Mouse (Mus musculus) left cerebral cortex, adult 18-20 months (tissue): ENCODE measurements around the gene Atp6v0a1. TPM values are rescaled to one million over a fixed set of nuclear protein-coding genes. Genes with fewer than 3 reads are reported as not detected.

ENCODE experiments used
- DNase-seq, 2 experiments: peaks; one replicate each; pipeline ENCODE4 v3.0.0; 2021 to 2022; ENCODE audit warnings: low spot score in 2 of 2, mixed read lengths in 1 of 2
- long read RNA-seq, 2 experiments: library from polyadenylated mRNA; stranded (forward); transcript quantifications; one replicate each; pipeline ENCODE4 v2.0.0; 2021
- total RNA-seq, 2 experiments: library from RNA; stranded (reverse); gene quantifications; 2 replicates each; pipeline ENCODE4 v1.2.3; 2021

Atp6v0a1 gene
- 100 to 1,000 TPM; 423 to 445 TPM for total RNA-seq
- long read RNA-seq, experiment 1, full-length matches to known transcripts, result 32 of 154 reads
- long read RNA-seq, experiment 1, partial matches to known transcripts, result 34 of 154 reads
- long read RNA-seq, experiment 1, other reads (novel, unspliced or antisense), result 88 of 154 reads
- long read RNA-seq, experiment 2, full-length matches to known transcripts, result 35 of 101 reads
- long read RNA-seq, experiment 2, partial matches to known transcripts, result 21 of 101 reads
- long read RNA-seq, experiment 2, other reads (novel, unspliced or antisense), result 45 of 101 reads

GRCm38 (mm10) chr11:101009046-101009887, at the start of gene Atp6v0a1:
TSS of gene Atp6v0a1 (plus strand) at chr11:101009452.
- DNase-seq, result peak; percentile 97 to 98

GRCm38 (mm10) chr11:100959464-100959810, 49.8 kb upstream of the Atp6v0a1 start:
- DNase-seq, result peak; percentile 47 to 58

- no peak for DNase-seq
Observed at GRCm38 (mm10) chr11:100959826-100960225, 49.4 kb upstream of the Atp6v0a1 start.

GRCm38 (mm10) chr11:100960540-100960939, 48.7 kb upstream of the Atp6v0a1 start:
- peak; percentile 29 to 50 for DNase-seq

- no peak for DNase-seq
Observed at GRCm38 (mm10) chr11:100962371-100962911, 46.8 kb upstream of the Atp6v0a1 start.

GRCm38 (mm10) chr11:100963647-100964046, 45.6 kb upstream of the Atp6v0a1 start:
- no peak for DNase-seq

GRCm38 (mm10) chr11:100964180-100964579, 45.1 kb upstream of the Atp6v0a1 start:
- no peak for DNase-seq

- DNase-seq, result no peak
Observed at GRCm38 (mm10) chr11:100964901-100965542, 44.2 kb upstream of the Atp6v0a1 start.

- no peak for DNase-seq
Observed at GRCm38 (mm10) chr11:100965760-100966159, 43.5 kb upstream of the Atp6v0a1 start.

- DNase-seq, result no peak
Observed at GRCm38 (mm10) chr11:100967376-100967775, 41.9 kb upstream of the Atp6v0a1 start.

GRCm38 (mm10) chr11:100967881-100968420, 41.3 kb upstream of the Atp6v0a1 start:
- no peak for DNase-seq

- DNase-seq, result no peak
Observed at GRCm38 (mm10) chr11:100968501-100968900, 40.8 kb upstream of the Atp6v0a1 start.

GRCm38 (mm10) chr11:100969189-100969743, 40.0 kb upstream of the Atp6v0a1 start:
- DNase-seq, result peak in 1 of 2 experiments; percentile 18

- DNase-seq, result no peak
Observed at GRCm38 (mm10) chr11:100969744-100970556, 39.3 kb upstream of the Atp6v0a1 start.

GRCm38 (mm10) chr11:100970557-100970937, 38.7 kb upstream of the Atp6v0a1 start, which contains the start of gene Cavin1:
TSS of gene Cavin1 (minus strand) at chr11:100970887.
- peak; percentile 44 to 56 for DNase-seq

GRCm38 (mm10) chr11:100971455-100971854, 37.8 kb upstream of the Atp6v0a1 start:
- no peak for DNase-seq

GRCm38 (mm10) chr11:100973245-100973644, 36.0 kb upstream of the Atp6v0a1 start:
- DNase-seq, result no peak

GRCm38 (mm10) chr11:100974381-100974970, 34.8 kb upstream of the Atp6v0a1 start:
- DNase-seq, result no peak

- no peak for DNase-seq
Observed at GRCm38 (mm10) chr11:100975241-100975640, 34.0 kb upstream of the Atp6v0a1 start.

GRCm38 (mm10) chr11:100979887-100980286, 29.4 kb upstream of the Atp6v0a1 start:
- peak; percentile 18 to 40 for DNase-seq
